Mouse (Mus musculus): Measurements from ENCODE around the gene Aspdh. TPM values are rescaled to one million over a fixed set of nuclear protein-coding genes. Genes with fewer than 3 reads are reported as not detected.

Gene Aspdh
- total RNA-seq, 2 experiments from 2014 or later: 6.8 to 10.4 TPM

DNA sequence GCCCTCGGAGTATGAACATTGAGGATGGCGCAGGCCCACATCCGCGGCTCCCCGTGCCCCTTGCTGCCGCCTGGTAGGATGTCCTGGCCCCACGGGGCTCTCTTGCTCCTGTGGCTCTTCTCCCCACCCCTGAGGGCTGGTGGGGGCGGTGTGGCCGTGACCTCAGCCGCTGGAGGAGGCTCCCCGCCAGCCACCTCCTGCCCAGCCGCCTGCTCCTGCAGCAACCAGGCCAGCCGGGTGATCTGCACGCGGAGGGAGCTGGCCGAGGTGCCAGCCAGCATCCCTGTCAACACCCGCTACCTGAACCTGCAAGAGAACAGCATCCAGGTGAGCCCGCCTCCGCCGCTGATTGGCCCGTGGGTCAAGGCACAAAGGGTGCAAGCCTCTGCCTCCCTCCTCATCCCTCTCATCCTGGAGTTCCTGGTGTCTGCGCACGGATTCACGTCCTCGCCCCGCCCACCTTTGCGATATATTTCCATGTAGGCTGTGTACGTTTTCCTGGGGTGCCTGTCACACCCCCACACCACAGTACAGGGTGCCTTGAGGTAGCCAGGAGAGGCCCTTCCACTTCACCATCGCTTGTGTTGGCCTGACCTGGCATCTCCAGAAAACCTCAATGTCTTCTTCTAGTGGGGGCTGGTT, 20.2 kb upstream of the Aspdh start:
- intact Hi-C loops (cut with DNase I): loop anchor here (2.0 to 5.0 kb wide), 3 partner anchors 16 to 63 kb away; partner anchors contain the start of gene Syt3
- peak in 1 of 2 experiments; percentile 36 for DNase-seq (ENCODE audit: low spot score in 2 of 2)

DNA sequence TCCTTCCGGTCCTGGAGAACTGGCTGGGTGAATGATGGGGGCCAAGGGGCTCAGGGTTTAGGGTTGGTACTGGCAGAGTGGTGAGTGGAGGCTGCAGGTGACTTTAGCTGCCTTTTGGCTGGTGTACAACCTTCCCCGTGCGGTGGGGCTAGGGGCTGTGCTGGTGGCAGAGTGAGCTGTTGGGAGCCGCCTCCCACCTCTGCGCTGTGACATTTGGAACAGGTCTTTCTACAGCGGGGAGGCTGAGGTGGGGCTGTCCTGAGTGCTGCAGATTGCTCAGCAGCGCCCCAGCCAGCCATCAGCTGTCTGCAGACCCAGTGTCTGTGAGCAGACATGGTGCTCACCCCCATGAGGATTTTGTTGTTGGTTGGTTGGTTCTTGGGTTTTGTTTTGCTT, 19.7 kb upstream of the Aspdh start:
- intact Hi-C loops (cut with DNase I): loop anchor here (2.0 kb wide), 1 partner anchor 15 kb away; no protein-coding TSS in a partner anchor
- DNase-seq (ENCODE audit: low spot score in 2 of 2): no peak

DNA sequence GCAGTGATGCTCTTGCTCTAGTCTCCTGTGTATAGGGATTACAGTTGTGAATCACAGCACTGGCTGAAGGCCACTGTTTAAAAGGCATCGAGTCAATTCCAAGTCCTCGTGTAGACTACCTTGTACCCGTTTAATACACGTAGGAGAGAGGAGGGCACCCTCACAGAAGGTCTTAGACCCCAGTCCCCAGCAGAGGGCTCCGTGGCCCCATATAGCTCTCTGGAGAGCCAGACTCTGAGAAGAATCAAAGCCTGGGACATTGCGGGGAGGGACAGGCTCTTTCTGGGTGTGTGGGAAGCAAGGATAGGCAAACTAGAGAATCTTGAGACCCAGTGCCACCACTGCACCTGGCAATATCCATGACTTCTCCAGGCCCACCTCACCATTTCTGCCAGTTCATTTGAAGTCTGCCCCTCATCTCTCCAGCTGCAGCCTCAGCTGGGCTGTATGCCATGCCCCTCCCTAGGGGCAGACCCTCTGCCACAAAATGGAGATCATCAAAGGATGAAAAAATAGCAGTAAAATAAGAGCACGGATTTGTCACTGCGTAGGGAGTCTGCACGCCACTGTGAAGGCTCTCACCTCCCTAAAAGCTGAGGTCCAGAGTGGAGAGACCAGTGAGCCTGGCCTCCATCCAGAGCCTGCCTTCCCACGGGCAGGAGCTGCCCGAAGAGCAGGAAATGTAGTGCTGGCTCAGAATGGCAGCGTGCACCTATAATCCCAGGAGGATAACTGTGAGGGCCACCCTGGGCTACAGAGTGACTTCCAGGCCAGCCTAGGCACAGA, 18.9 kb upstream of the Aspdh start:
- DNase-seq (ENCODE audit: low spot score in 2 of 2): no peak
- intact Hi-C loops (cut with DNase I): no loop called here

DNA sequence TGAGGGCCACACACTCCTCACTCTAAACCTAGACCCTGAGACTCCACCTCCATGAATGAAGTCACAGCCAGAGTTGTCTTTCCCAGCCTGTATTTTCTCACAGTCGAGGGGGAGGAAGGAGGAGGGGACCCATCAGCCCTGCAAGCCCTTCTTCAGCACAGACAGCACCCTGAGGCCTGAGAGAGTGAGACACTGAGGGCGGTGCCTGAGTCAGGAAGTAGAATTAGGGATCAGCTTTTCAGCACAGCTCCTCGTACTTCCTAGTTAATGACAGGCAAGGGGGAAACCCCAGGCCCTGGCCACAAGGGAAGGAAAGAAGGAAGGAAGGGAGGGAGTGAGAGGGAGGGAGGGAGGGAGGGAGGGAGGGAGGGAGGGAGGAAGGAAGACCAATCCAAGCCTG, 11.9 kb upstream of the Aspdh start:
- no peak for DNase-seq (ENCODE audit: low spot score in 2 of 2)
- intact Hi-C loops (cut with DNase I): no loop called here

DNA sequence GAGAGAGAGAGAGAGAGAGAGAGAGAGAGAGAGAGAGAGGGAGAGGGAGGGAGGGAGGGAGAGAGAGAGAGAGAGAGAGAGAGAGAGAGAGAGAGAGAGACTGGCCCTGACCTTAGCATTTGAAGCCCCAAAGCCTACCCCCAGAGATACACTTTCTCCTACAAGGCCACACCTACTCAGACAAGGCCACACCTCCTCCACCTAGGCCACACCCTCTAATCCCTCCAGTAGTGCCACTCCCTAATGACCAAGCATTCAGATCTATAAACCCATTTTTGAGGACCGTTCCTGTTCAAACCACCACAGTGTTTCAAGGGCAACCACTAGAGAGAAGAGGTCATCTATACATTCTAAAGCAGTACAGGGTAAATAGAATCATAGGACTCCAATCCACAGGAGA, 8.9 kb upstream of the Aspdh start:
- peak in 1 of 2 experiments; percentile 2 for DNase-seq (ENCODE audit: low spot score in 2 of 2)
- intact Hi-C loops (cut with DNase I): no loop called here

DNA sequence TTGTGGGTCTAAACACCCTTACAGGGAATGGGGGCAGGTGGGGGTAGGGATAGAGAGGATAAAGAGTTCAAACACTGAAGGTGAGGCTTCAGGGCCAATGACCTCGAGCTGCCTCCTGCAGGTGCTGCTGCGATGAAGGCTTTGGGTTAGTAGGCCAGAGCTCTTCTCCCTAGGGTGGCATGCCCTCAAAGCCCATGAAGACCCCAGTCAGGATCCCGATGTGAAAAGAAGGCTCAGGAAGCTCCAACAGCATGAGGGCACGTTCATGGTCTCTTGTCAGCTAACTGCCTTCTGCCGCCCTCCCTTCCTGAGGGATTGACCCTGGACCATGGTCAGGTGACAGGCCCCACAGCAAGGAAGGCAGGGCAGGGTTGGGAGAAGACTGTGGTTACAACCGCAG, 5.1 kb upstream of the Aspdh start:
- intact Hi-C loops (cut with DNase I): loop anchor here (2.0 kb wide), 1 partner anchor 15 kb away; no protein-coding TSS in a partner anchor
- peak in 1 of 2 experiments; percentile 9 for DNase-seq (ENCODE audit: low spot score in 2 of 2)

DNA sequence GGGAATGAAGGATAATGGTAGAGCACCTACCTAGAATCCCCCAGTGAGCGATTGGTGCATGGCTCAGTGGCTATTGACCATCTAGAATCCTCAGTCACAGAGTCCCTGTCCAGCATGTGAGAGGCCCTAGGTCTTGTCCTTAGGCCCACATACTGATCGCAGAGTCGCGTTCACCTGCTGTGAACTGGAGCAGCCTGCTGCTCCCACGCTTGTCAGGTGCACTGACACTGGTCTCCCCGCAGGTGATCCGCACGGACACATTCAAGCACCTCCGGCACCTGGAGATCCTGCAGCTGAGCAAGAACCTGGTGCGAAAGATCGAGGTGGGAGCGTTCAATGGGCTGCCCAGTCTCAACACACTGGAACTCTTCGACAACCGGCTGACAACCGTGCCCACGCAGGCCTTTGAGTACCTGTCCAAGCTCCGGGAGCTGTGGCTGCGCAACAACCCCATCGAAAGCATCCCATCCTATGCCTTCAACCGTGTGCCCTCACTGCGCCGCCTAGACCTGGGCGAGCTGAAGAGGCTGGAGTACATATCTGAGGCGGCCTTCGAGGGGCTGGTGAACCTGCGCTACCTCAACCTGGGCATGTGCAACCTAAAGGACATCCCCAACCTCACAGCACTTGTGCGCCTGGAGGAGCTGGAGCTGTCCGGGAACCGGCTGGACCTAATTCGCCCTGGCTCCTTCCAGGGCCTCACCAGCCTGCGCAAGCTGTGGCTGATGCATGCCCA, 4.3 kb upstream of the Aspdh start:
- intact Hi-C loops (cut with DNase I): loop anchor here (2.0 kb wide), 1 partner anchor 16 kb away; no protein-coding TSS in a partner anchor

DNA sequence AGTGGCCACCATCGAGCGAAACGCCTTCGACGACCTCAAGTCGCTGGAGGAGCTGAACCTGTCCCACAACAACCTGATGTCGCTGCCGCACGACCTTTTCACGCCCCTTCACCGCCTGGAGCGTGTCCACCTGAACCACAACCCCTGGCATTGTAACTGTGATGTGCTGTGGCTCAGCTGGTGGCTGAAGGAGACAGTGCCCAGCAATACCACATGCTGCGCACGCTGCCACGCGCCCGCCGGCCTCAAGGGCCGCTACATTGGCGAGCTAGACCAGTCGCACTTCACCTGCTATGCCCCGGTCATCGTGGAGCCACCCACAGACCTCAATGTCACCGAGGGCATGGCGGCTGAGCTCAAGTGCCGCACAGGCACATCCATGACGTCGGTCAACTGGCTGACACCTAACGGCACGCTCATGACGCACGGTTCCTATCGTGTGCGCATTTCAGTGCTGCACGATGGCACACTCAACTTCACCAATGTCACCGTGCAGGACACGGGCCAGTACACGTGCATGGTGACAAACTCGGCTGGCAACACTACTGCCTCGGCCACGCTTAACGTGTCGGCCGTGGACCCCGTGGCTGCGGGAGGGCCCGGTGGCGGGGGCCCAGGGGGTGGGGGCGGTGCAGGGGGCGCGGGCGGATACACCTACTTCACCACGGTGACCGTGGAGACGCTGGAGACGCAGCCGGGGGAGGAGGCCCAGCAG, 3.5 kb upstream of the Aspdh start:
- DNase-seq (ENCODE audit: low spot score in 2 of 2): no peak

More for the DNA sequence above, 4.3 kb upstream of the Aspdh start:
- peak; percentile 12 to 13 for DNase-seq (ENCODE audit: low spot score in 2 of 2)

DNA sequence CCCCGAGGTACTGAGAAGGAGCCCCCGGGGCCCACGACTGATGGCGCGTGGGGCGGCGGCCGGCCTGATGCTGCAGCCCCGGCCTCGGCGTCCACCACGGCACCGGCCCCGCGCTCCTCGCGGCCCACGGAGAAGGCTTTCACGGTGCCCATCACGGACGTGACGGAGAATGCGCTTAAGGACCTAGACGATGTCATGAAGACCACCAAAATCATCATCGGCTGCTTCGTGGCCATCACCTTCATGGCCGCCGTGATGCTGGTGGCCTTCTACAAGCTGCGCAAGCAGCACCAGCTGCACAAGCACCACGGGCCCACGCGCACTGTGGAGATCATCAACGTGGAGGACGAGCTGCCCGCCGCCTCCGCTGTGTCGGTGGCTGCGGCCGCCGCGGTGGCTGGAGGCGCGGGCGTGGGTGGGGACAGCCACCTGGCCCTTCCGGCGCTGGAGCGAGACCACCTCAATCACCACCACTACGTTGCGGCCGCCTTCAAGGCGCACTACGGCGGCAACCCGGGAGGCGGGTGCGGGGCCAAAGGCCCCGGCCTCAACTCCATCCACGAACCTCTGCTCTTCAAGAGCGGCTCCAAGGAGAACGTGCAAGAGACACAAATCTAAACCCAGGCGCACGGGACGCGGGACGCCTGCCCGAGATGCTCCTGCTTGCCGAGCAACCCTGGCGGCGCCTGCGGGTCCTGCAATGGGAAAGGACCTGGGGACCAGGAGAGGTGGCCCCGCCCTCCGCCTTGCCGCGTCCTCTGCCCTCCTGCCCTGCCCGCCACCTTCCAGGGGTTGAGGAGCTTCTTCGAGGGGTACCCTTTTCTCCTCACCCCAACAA, 2.8 kb upstream of the Aspdh start:
- peak; percentile 52 to 61 for DNase-seq (ENCODE audit: low spot score in 2 of 2)
- intact Hi-C loops (cut with DNase I): no loop called here

More for the DNA sequence above, 3.5 kb upstream of the Aspdh start:
- intact Hi-C loops (cut with DNase I): loop anchor here (2.0 kb wide), 1 partner anchor 17 kb away; no protein-coding TSS in a partner anchor

DNA sequence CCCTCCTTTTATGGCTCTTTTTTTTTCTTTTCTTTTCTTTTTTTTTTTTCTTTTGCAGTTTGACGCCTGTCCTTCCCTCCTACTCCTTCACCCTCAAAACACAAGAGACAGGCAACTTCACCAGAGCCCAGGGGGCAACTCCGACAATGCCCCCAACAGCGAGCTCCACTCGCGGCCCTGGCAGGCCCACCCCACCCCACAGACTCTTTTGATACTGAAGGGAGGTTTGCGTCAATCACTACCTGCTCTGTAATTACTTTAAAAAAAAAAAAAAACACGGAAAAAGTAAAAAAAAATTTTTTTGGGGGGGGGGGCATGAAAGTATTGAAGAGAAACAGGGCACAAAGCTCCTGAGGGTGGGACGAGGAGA, 2.1 kb upstream of the Aspdh start:
- intact Hi-C loops (cut with DNase I): no loop called here

DNA sequence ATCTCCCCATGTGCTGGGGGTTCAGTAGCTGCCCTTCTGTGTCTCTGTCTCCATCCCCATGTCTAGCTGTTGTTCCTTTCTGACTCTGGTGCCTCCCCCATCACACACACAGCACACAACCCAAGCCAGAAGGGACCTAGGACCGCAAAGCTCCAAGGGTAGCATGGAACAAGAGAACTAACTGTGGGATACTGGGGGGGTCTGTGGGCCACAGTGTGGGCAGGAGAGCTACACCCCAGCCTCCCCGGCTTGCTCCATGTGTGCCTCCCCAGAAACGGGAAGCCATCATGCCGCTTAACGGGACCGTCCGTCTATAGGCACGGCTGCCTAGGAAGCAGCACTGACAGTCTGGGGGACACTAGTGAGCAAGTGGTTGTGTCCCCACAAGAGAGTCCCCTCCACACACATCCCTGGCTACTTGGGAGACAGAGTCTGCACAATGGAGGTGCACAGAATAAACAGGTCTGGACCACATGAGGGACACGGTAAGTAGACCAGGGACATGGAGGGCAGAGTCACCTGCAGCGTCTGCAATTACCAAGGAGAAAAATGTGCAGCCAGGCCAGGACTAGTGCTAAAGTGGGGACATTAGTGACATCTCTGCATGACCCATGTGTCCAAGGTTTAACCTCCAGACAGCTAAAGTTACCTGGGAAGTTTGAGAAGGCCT, 1.5 kb upstream of the Aspdh start:
- intact Hi-C loops (cut with DNase I): no loop called here
- peak; percentile 20 to 38 for DNase-seq (ENCODE audit: low spot score in 2 of 2)

More for the DNA sequence above, 2.1 kb upstream of the Aspdh start:
- DNase-seq (ENCODE audit: low spot score in 2 of 2): no peak

DNA sequence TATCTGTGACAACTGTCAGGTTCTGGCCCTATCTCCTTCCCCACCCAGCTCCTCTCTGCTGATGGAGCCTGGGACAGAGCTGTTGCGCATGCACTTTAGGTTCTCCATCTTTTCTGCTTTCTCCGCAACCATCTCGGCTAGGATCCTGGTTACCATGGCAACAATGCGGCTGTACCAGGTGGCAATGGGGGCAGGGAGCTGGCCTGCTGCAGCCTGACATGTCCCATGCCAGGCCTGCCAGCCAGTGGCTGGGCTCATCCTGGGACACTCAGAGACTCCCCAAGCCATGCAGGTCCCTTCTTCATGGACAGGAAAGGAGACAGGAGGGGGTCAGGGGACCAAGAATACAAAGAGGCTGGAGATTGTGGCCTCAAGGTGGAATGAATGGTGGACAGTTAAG, 680 bp upstream of the Aspdh start:
- intact Hi-C loops (cut with DNase I): no loop called here
- peak; percentile 85 for DNase-seq (ENCODE audit: low spot score in 2 of 2)

DNA sequence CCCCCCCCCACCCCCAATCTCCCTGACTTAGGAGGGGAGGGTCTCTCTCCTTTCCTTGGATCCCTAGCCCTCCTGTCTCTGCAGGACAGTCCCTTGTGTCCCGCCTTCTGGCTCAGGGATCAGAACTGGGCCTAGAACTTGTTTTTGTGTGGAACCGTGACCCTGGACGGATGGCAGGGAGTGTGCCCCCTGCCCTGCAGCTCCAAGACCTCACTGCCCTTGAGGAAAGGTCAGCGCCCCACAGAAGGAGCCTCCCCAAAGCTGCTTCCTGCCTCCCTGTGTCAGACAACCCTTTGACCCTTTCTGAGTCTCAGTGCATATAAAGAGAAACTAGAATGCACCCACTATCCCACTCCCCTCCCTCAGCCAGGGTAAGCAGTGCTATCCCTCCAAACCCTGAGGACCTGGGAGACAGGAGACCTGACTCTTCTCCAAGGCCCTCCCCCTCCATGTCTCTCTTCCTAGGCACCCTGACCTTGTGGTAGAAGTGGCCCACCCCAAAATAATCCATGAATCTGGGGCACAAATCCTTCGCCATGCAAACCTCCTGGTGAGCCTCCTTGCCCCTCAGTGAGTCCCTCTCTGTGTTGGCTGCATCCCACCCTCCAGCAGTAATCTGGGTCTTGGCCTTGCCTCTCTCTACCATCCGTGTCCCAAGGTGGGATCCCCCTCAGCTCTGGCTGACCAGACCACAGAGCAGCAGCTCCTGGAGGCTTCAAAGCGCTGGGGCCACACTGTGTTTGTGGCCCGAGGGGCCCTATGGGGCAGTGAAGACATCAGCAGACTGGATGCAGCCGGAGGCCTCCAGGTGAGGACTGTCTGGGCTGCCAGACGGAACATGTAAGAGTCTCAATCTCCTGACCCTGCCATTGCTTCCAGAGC, 1.1 kb downstream of the Aspdh start:
- intact Hi-C loops (cut with DNase I): loop anchor here (5.0 kb wide), 1 partner anchor 94 kb away; no protein-coding TSS in a partner anchor

DNA sequence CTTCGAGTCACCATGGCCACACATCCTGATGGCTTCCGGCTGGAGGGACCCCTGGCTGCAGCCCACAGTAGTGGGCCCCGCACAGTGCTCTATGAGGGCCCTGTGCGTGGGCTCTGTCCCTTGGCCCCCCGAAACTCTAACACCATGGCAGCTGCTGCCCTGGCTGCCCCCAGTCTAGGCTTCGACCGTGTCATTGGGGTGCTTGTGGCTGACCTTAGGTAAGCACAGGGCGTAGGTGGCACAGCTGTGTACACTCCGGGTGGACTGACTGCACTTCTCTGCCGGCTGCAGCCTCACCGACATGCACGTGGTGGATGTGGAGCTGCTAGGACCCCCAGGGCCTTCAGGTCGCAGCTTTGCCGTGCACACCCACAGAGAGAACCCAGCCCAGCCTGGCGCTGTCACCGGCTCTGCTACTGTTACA, 1.7 kb downstream of the Aspdh start:
- peak in 1 of 2 experiments; percentile 20 for DNase-seq (ENCODE audit: low spot score in 2 of 2)
- intact Hi-C loops (cut with DNase I): loop anchor here (5.0 kb wide), 1 partner anchor 95 kb away; no protein-coding TSS in a partner anchor

More for the DNA sequence above, 1.1 kb downstream of the Aspdh start:
- DNase-seq (ENCODE audit: low spot score in 2 of 2): peak in 1 of 2 experiments; percentile 8

DNA sequence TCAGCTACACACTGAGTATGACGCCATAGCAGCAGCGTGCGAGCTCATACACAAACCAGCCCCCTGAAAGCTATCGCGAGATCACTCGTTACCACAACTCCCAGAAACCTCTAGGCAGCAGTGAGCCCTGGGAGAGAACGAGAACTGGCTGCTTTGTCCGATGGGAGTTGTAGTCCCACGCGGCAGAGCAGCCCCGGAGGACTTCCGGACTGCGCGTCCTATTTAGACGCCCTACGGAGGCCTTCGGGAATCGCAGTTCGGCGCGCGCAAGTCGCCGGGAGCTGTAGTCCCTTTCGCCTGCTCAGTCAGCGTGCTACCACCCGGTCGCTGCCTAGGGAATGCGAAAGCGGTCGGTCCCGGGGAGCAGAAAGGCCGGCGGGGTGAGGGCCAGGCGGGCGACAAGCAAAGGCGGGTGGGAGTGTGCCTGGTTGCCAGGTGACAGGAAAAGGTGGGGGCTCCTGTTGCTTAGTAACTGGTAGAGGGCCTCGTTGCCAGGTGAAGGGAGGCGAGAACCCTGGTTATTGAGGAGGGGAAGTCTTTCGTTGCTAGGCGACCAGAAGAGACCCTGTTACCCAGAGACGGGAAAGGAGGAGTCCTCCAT, 2.7 kb downstream of the Aspdh start, which contains the start of gene Josd2:
Josd2 (plus strand) TSS at position 170 of the 601 bp plus-strand sequence.
- DNase-seq (ENCODE audit: low spot score in 2 of 2): peak; percentile 96 to 97
- intact Hi-C loops (cut with DNase I): loop anchor here (5.0 kb wide), 1 partner anchor 96 kb away; no protein-coding TSS in a partner anchor

DNA sequence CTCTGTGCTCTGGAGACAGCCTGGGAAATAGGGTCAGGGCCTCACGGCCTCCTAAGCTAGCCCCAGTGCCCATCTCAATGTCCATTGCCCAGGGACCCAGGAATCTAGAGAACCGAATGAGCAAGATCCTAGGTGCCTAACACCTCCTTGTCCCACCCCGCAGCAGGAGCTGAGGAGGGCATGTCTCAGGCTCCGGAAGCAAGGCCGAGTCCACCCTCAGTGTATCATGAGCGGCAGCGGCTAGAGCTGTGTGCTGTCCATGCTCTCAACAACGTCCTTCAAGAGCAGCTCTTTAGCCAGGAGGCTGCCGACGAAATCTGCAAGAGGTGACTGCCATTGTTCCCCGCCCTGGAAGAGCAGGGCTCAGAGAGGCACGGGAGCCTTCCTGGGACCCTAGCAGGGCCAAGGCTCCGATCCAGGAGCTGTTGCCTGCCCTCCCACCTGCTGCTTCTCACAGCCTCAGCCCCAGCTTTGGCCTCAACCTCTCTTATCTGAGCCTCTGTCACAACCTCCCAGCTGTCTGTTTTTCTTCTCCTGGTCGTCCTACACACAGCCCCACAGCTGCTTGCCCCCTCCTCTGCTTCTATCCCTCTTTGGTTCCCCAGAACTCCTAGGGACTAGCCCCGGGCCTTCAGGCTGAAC, 3.6 kb downstream of the Aspdh start:
- peak in 1 of 2 experiments; percentile 33 for DNase-seq (ENCODE audit: low spot score in 2 of 2)
- intact Hi-C loops (cut with DNase I): loop anchor here (5.0 kb wide), 1 partner anchor 96 kb away; no protein-coding TSS in a partner anchor
